Mouse (Mus musculus) bone marrow, adult 2 months (tissue): ENCODE results near the gene Cotl1.

Experiments
- CTCF ChIP-seq: fragments of 200-500 bp; IDR thresholded peaks from 2 replicates; pipeline ENCODE4 v1.5.1; 2011; ENCODE audit warnings: low read length, control low read depth; ENCODE audit not compliant: control insufficient read depth, insufficient read depth
- POLR2A ChIP-seq: fragments of 200-500 bp; IDR thresholded peaks from 2 replicates; pipeline ENCODE4 v1.6.1; 2011; ENCODE audit warnings: low read depth, mild to moderate bottlenecking, control low read depth, low read length, borderline replicate concordance; ENCODE audit not compliant: control insufficient read depth

DNA sequence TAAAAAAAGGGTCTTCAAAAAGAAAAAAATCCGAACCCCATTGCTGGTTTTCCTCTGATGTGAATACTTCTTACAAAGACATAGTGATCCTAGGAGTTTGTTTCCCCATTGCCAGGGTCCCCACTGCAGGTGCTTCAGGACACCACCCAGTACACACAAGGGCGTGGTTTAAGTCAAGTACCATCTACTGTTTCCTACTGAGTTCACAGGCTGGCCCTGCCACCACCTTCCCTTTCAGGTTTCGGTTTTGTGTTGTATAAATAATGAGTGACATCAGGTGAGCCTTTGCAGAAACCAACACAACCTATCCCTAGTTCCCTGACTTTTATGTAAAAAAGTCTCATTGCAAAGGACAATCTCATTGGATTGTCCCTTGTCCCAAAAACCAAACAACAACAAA is 44.7 kb downstream of the Cotl1 start:
- TF ChIP-seq POLR2A (no peak), CTCF (no peak)
